Mouse (Mus musculus) naive thymus-derived CD4-positive, alpha-beta T cell, adult 2 months (primary cell): Measurements from ENCODE around the gene Olfm3.

ENCODE experiments used
- DNase-seq: peaks from one replicate; pipeline ENCODE4 v3.0.0-alpha.2; 2011; ENCODE audit warnings: low read depth

Olfm3 gene

GRCm38 (mm10) chr3:114903924-114904438 lies at the start of gene Olfm3:
Gene Olfm3 (plus strand): TSS chr3:114904078.
- no peak for DNase-seq

GRCm38 (mm10) chr3:114889764-114890163 lies 14.1 kb upstream of the Olfm3 start:
- DNase-seq: no peak

DNA sequence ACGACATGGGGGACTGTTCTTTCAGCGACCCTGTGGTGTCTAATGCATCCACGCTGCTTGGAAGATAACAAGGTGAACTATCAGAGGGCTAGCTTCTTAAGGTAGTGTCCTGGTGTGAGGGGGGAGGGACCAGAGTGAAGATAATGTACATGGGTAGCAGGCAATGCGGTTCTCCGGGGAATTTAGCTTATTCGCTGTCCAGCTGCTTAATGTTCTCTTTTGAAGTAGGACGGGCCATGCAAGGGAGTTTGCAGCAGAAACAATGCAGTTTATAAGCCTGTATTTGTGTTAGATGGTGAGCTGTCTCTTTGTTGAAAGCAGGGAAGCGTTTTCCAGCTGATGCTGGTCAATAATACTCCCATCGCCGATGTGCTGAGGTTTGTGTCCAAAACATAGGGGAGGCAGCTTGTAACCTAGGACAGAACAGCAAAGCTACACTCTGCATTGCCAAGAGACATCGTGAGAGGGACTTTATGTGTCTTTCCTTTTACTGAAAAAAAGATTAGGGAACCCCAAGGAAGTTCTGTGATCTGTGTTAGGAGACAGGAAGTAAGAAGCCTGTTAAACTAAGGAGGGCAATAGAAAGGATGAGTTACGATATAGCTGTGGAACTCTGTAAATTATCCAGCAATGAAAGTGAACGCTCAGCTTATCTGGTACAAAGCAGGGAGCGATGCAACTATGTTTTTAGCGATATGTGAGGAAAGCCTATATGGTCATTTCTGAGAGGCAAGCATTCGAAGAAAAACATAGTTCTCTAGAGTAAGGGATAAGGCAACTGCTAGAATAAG lies 950 bp downstream of the Olfm3 start:
- DNase-seq: no peak

GRCm38 (mm10) chr3:114907537-114907936 lies 3.7 kb downstream of the Olfm3 start:
- DNase-seq: no peak

DNA sequence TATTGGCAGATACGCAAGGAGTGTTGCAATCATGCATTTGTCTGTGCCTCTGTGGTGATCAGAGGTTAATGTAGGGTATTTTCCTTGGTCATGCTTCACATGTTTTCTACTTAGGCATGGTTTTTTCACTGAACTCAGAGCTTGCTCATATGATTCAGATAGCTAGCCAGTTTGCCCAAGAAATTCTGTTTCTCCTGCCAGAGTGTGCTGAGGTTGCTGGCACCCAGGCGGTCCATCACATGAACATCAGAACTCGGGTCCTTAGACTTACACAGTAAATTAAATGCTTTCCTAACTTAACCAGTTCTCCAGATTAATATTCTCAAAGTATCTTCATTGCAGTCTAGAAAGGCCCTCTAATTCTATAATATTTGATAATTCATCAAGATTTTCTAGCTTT lies 5.0 kb downstream of the Olfm3 start:
- DNase-seq: no peak

GRCm38 (mm10) chr3:114920102-114920501 lies 16.2 kb downstream of the Olfm3 start:
- no peak for DNase-seq

DNA sequence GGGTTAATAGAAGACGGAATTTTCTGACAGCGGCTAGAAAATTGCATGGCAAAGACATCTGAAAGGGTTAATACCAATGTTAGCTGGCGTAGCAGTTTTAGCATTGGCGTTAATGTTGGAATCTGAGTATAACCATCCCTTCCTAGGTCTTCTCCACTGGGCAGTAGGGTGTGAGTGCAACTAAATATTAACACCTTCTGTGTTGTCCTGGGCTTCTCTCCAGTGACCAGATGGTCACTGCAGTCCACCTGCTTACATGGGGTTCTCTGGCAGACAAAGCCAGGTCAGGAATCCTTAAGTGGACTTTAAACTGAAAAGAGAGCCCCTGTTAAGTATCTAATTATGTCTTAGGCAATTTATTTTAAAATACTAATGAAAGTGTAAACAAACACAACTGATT lies 25.7 kb downstream of the Olfm3 start:
- DNase-seq: no peak

GRCm38 (mm10) chr3:114930336-114930735 lies 26.5 kb downstream of the Olfm3 start:
- no peak for DNase-seq

- no peak for DNase-seq
Observed at GRCm38 (mm10) chr3:114930796-114931195, 26.9 kb downstream of the Olfm3 start.

GRCm38 (mm10) chr3:114932881-114933280 lies 29.0 kb downstream of the Olfm3 start:
- DNase-seq: no peak

DNA sequence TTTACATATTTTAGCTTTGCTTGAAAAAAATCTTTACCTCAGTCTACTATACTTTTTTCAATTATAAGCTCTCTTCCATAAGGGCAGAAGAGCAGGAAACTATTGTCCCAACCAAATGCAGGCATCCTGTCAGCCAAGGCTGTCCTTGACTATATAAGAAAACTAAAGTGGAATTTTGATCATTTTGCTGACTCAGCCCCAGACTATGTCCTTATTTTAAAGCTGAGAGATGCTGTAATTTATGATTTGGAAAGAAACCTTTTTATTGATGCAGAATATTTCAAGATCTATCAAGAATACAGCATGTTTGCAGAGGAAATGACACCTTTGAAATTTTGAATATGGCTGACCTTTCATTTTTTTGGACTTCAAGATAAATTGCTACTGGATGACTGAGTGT lies 51.0 kb downstream of the Olfm3 start:
- no peak for DNase-seq

DNA sequence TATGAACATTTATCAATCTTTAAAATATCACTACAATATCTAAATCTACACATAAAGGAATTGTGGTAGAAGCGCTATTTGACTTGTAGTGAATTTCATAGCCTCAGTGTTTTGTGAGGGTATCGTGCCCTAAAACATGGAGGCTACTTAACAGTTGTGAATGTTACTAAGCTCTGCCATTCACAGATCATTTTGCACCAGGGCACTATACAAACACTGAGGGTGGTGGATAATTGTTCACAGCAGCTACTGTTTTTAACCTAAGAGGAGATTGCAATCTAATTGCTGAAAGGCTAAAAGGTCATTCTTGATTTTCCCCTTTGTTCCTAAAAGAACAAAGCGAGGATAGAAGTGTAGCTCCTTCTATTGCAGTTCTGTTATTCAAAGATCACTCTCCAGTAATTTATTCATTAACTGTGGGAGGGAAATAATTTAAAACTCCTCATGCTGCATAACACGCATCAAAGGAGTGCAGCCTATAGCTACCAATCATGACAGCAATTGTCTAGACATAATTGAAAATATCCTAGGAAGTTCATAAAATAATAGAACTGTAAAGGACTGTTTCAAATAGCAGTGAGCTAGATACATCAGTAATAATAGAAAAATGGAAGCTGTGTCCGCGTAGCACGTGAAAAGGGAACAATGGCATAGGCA lies 55.6 kb downstream of the Olfm3 start:
- no peak for DNase-seq

DNA sequence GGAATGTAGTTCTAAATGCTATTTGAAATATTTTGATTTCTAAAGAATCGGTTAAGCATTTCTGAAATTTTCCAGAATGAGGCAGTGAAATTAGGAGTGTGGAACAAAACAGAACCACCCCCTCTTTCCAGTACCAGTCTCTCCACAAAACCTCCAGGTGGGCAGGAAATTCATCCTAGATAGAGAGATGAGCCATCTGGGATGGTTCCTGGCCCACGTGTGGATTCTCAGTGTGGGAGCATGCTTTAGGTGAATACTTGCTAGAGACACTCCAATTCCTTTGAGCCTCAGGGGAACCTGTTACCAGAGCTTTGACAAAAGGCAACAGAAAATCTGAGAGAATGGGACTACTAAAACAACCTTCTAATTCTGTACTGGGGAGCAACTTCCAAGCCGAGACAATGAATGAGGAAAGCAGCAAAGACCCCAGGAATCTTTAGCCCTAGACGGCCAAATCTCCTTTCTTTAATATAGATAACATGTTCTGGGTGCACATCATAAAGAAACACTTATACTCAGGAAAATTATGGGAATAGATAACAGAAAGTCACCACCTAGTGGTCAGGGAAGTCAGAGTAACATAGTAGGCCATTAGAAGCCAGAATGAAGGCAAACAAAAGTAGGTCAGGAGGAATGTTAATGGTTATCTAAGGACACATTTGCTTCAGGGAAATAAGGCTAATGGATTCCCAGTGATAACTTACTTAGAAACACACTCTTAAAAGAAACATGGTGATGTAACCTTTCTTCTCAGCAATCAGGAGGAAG lies 58.6 kb downstream of the Olfm3 start:
- DNase-seq: no peak

DNA sequence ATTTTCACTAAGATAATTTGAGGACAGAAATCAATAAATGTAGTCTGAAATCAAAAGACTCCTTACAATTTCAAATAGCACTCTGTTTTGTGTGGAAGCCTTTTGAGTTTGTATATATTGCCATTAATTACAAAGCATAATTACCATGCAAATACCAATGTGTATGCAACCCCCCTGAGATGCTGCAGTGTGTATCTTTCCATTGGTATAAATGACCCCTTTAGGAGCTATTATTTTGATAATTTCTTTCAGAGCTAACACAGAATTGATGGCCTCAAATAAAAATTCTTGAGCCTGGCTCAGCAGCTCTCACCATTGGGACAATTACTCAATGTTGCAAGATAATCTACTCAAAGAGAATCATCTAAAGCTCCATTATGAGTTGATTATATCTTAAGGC lies 67.3 kb downstream of the Olfm3 start:
- no peak for DNase-seq

GRCm38 (mm10) chr3:114972522-114972921 lies 68.6 kb downstream of the Olfm3 start:
- no peak for DNase-seq

DNA sequence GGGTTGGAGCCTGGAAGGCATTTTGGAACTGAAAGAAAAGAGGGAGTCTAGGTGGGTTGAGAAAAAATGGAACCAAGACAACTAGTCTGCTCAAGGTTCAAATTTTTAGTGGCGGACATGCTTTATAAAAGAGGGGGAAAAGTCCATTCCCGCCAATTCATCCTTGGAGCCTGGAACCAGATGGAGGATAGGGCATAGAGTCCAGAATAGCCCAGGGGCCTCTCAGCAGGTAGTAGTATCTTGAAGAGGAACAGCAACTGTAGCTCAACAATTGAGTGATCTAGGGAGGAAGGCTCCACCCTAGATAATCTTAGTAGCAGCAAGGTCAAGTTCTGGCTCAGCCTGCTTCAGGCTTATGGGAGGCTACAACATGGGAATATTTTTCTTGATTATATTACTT lies 87.0 kb downstream of the Olfm3 start:
- no peak for DNase-seq

- DNase-seq: no peak
Observed at GRCm38 (mm10) chr3:114995956-114996355, 92.1 kb downstream of the Olfm3 start.

DNA sequence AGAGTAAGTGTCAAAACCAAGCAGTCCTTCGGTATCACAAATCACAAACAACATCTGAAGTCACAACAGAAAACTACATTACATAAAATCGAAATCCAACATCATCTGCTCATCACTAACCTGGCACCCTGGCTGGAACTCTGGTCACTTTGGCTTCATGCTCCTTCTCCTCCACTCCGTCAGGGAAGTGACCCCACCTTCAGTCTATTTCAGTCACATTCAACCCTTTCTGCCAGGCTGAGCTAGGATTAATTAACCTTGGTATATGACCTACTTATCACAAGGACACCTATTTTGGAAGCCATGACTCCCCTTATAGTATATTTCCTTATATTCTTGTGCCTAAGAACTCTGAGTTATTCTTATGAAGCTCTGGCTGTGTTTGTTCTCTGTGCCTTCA lies 123.7 kb downstream of the Olfm3 start:
- DNase-seq: no peak

DNA sequence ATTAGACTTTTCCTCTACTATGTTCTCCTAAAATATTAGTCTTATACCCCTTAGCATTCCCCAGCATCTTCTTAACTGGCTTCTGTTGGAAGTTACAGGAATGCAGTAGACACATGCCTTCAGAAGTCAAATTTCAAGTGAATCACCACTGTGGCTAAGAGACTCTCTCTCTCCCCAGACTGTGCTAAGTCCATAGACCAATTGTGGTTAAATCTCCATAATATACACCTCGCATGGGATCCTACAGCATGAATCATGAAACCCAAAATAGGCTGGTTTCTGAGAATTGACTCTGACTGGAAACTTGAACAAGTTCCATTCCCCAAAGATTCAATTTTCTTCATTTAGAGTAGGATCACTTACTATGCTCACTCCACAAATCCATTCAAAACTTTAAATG lies 124.2 kb downstream of the Olfm3 start:
- DNase-seq: no peak

DNA sequence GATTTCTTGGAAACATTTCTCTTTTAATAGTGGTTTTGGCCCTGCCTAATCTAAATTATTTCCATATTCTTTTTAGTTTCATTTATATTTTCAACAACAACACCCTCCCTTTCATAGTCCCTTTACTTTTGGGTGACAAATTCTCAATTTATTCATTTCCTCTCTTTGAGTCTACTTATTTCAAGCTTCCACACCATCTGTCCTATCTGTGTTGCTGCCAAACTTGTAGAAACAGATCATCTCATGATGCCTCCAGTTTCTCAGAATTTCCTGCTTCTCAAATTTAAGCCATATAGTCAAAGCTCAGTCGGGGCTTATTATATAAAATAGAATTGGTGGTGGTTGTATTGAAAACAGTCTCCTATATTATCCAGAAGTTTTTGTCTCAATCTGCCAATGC lies 124.7 kb downstream of the Olfm3 start:
- DNase-seq: no peak

DNA sequence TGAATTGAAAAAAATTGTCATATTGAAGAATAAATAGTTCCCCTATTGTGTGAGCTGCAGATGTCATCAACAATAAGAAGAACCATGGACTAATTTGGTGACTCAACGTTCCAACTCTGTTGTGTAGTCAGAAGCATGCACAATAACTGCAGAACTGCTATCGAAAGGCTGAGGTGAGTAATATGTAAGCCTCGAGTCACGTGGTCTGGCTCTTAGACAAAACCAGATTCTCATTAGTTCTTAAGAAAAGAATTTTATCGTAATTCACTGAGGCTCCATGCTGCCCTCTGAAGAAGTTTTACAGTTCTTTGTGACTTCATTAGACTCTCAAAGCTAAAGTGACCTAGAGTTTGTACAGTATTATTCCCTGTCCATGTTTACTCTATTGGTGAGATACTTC lies 145.2 kb downstream of the Olfm3 start:
- DNase-seq: no peak

DNA sequence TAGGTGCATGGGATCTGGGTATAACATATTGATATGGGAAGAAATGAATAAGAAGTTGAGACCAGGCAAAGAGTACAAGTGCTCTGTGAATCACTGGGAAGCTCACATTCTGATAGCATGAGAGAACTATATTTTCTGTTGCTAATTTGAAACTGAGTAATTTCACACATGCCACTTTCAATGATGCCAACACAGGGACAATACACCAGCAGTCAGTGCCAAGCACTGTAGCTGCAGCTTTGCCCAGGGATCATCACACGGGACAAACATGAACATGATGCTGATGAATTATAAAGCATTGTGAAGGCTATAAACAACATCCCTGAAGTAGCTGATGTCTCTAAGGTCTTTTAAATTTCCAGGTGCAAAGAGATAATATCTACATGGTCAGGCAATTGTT lies 161.0 kb downstream of the Olfm3 start:
- DNase-seq: no peak
